Mouse (Mus musculus): ENCODE measurements around the gene Brwd1.
"Not testable (repeated sequence)": the region's sequence is repeated elsewhere in the genome, so short reads cannot be mapped to it uniquely, and the experiment has no call there.

The Brwd1 gene

GRCm38 (mm10) chr16:95984911-95985310 lies 97.4 kb downstream of the Brwd1 start:
- no peak for DNase-seq (ENCODE audit: low read depth, low spot score)

GRCm38 (mm10) chr16:95983601-95984000 lies 98.7 kb downstream of the Brwd1 start:
- DNase-seq (ENCODE audit: low read depth, low spot score) = no peak

GRCm38 (mm10) chr16:95970841-95971240 lies 111.5 kb downstream of the Brwd1 start:
- no peak for DNase-seq (ENCODE audit: low read depth, low spot score)

GRCm38 (mm10) chr16:95967455-95967854 lies 114.9 kb downstream of the Brwd1 start:
- DNase-seq (ENCODE audit: low read depth, low spot score) = no peak

- no peak for DNase-seq (ENCODE audit: low read depth, low spot score)
Observed at GRCm38 (mm10) chr16:95964427-95965023, 117.8 kb downstream of the Brwd1 start.

- not testable (repeated sequence) for DNase-seq (ENCODE audit: low read depth, low spot score)
Observed at GRCm38 (mm10) chr16:95961484-95961883, 120.8 kb downstream of the Brwd1 start.

- DNase-seq (ENCODE audit: low read depth, low spot score) = not testable (repeated sequence)
Observed at GRCm38 (mm10) chr16:95960689-95961088, 121.6 kb downstream of the Brwd1 start.

- DNase-seq (ENCODE audit: low read depth, low spot score) = no peak
Observed at GRCm38 (mm10) chr16:95958080-95958479, 124.2 kb downstream of the Brwd1 start.

GRCm38 (mm10) chr16:95956618-95957017 lies 125.7 kb downstream of the Brwd1 start:
- no peak for DNase-seq (ENCODE audit: low read depth, low spot score)

GRCm38 (mm10) chr16:95955716-95956346 lies 126.5 kb downstream of the Brwd1 start:
- no peak for DNase-seq (ENCODE audit: low read depth, low spot score)

GRCm38 (mm10) chr16:95954341-95954740 lies 128.0 kb downstream of the Brwd1 start:
- DNase-seq (ENCODE audit: low read depth, low spot score) = no peak

- DNase-seq (ENCODE audit: low read depth, low spot score) = no peak
Observed at GRCm38 (mm10) chr16:95953159-95953650, 129.1 kb downstream of the Brwd1 start.

GRCm38 (mm10) chr16:95951471-95951870 lies 130.9 kb downstream of the Brwd1 start:
- no peak for DNase-seq (ENCODE audit: low read depth, low spot score)

- DNase-seq (ENCODE audit: low read depth, low spot score) = no peak
Observed at GRCm38 (mm10) chr16:95945389-95946311, 136.7 kb downstream of the Brwd1 start.

GRCm38 (mm10) chr16:95943186-95943585 lies 139.1 kb downstream of the Brwd1 start:
- no peak for DNase-seq (ENCODE audit: low read depth, low spot score)
